Comparison of ENCODE assay signal across 22 mouse cellular contexts in the genomic region with DNA sequence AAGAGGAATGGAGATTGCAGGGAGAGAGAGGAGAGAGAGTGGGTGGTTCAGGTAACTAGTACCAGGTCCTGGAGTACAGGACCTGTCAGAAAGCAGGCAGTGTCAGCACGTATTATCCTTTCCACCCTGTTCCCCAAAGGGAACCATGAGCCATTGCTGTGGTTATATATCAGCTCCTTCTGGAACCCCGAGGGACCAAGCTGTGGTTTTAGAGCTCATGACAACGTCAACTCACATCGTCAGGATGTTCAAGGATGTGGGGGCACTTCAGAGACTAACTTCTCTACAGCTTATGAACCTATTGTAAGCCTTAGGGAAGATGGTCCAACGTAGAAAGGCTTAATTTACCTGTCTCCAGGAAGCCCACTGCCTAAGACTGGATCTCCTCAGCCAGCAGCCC. TPM values are rescaled to one million over a fixed set of nuclear protein-coding genes. Genes with fewer than 3 reads are reported as not detected.
DNase-seq lines count a peak whose midpoint lies in the region; ATAC-seq and TF ChIP-seq lines count a peak whose summit lies in the region.
"Had no signal": no experiment of that assay in that cellular context is flagged by ENCODE, and none has a peak within 500 bp of the region (broad histone marks: within the 10 kb centered on the region; RNA-seq: fewer than 3 reads in every experiment).

No protein-coding gene starts in this region.

- ATAC-seq in megakaryocyte-erythroid progenitor cell, adult 5-6 weeks (replicated peaks; ENCODE audit: low FRiP score, low TSS enrichment, poor library complexity, severe bottlenecking): 0 out of 2 replicates have a peak, but pooled peaks have one; percentile 8
- ATAC-seq in forebrain, embryonic 11.5 days (replicated peaks; ENCODE audit: low FRiP score): no peak
- ATAC-seq: CD4-positive, CD25-positive, alpha-beta regulatory T cell, adult 4 months; forebrain, embryonic 14.5 days; forebrain, embryonic 16.5 days had no signal

- no peak for TF ChIP-seq POLR2A in CH12.LX (IDR thresholded peaks at IDR 0.05; ENCODE audit: low read depth, low read length)

- H3K27ac ChIP-seq in CH12.LX (ENCODE audit: insufficient read depth, low read depth): no peak overlapping the region
- H3K27ac ChIP-seq in limb, embryonic 10.5 days: no peak overlapping the region
- H3K27ac ChIP-seq in forebrain, embryonic 11.5 days (ENCODE audit: low read depth, low read length): no peak overlapping the region
- H3K27ac ChIP-seq in layer of hippocampus, adult 2 months: no peak overlapping the region
- H3K27ac ChIP-seq: embryonic facial prominence, embryonic 10.5 days; embryonic facial prominence, embryonic 12.5 days; forebrain, embryonic 12.5 days had no signal

- in situ Hi-C loops in CH12.LX (cut with MboI; ENCODE audit: low pct_ligation_motif_present, low pct_unique_long_range_greater_than_20kb, low sequenced_read_pairs): no loop called here

- DNase-seq in 3T3-L1 (ENCODE audit: low read depth, low spot score): peak; percentile 12
- DNase-seq in CH12.LX (ENCODE audit: extremely low read depth): peak; percentile 74
- DNase-seq in limb, embryonic 10.5 days (ENCODE audit: low spot score): peak; percentile 27
- no peak for DNase-seq in forebrain, embryonic 11.5 days (ENCODE audit: low spot score)
- DNase-seq in layer of hippocampus, adult 2 months (ENCODE audit: low spot score in 2 of 2): no peak
- no peak for DNase-seq in left cerebral cortex, adult 8-10 months (ENCODE audit: low spot score in 2 of 2)
- DNase-seq: adrenal gland, adult 2 months; adrenal gland, postnatal 10 days; adrenal gland, postnatal 25 days; cerebellum, adult 11 months; cerebellum, adult 18-20 months; cerebellum, adult 8-10 months; cerebellum, adult 9-11 months; cerebellum, postnatal 14 days; cerebellum, postnatal 36 days had no signal

- peaks cover 3% of the 10 kb centered on the region for H3K9me3 ChIP-seq in CH12.LX (replicated peaks; ENCODE audit: low read length)
- H3K9me3 ChIP-seq in limb, embryonic 10.5 days (replicated peaks): no peaks in the 10 kb centered on the region
- H3K9me3 ChIP-seq in forebrain, embryonic 11.5 days (ENCODE audit: control insufficient read depth, low read length): no peaks in the 10 kb centered on the region
- H3K9me3 ChIP-seq: embryonic facial prominence, embryonic 10.5 days; embryonic facial prominence, embryonic 12.5 days; forebrain, embryonic 12.5 days had no signal

- H3K9ac ChIP-seq in CH12.LX (ENCODE audit: insufficient read depth, low read depth): no peak overlapping the region
- H3K9ac ChIP-seq in forebrain, embryonic 11.5 days (ENCODE audit: low read length): no peak overlapping the region
- H3K9ac ChIP-seq: embryonic facial prominence, embryonic 12.5 days; forebrain, embryonic 12.5 days had no signal

- no peak overlapping the region for H3K4me2 ChIP-seq in CH12.LX (ENCODE audit: insufficient read depth, low read depth, poor library complexity, severe bottlenecking)
- H3K4me2 ChIP-seq in forebrain, embryonic 11.5 days (ENCODE audit: low read depth, low read length, severe bottlenecking): no peak overlapping the region
- H3K4me2 ChIP-seq: embryonic facial prominence, embryonic 12.5 days; forebrain, embryonic 12.5 days had no signal

- H3K27me3 ChIP-seq in CH12.LX (replicated peaks): no peaks in the 10 kb centered on the region
- no peaks in the 10 kb centered on the region for H3K27me3 ChIP-seq in limb, embryonic 10.5 days (ENCODE audit: low read depth, poor library complexity, severe bottlenecking)
- H3K27me3 ChIP-seq in forebrain, embryonic 11.5 days (ENCODE audit: control insufficient read depth, insufficient read depth, low read length): no peaks in the 10 kb centered on the region
- H3K27me3 ChIP-seq: embryonic facial prominence, embryonic 12.5 days; forebrain, embryonic 12.5 days had no signal

- dilution Hi-C loops in CH12.LX (cut with MboI; ENCODE audit: extremely low pct_ligation_motif_present, extremely low pct_unique_long_range_greater_than_20kb, low sequenced_read_pairs): no loop called here

- 86% methylated on average over 5 of the region's 5 CpGs for WGBS in limb, embryonic 10.5 days
- 81% methylated on average over 5 of the region's 5 CpGs for WGBS in forebrain, embryonic 11.5 days

- no peak for TF ChIP-seq EP300 in CH12.LX (IDR thresholded peaks at IDR 0.05; ENCODE audit: low read length)

- H3K79me2 ChIP-seq in CH12.LX (replicated peaks; ENCODE audit: control insufficient read depth, extremely low read depth, insufficient read depth, poor library complexity, severe bottlenecking): no peaks in the 10 kb centered on the region

- H3K4me1 ChIP-seq in CH12.LX (ENCODE audit: control insufficient read depth in 1 of 2, insufficient read depth in 2 of 2): peaks cover 16 to 31% of the 10 kb centered on the region in 2 experiments
- peaks cover 3% of the 10 kb centered on the region; the same call in 1 of the 2 replicates for H3K4me1 ChIP-seq in limb, embryonic 10.5 days
- no peaks in the 10 kb centered on the region for H3K4me1 ChIP-seq in forebrain, embryonic 11.5 days (replicated peaks; ENCODE audit: control insufficient read depth, insufficient read depth, low read length)
- H3K4me1 ChIP-seq: embryonic facial prominence, embryonic 10.5 days; embryonic facial prominence, embryonic 12.5 days; forebrain, embryonic 12.5 days had no signal

- peaks cover 0 to 2% of the 10 kb centered on the region in 2 experiments for H3K36me3 ChIP-seq in CH12.LX (replicated peaks in 1 of 2; ENCODE audit: control insufficient read depth in 1 of 2, insufficient read depth in 1 of 2, low read length in 1 of 2)
- no peaks in the 10 kb centered on the region for H3K36me3 ChIP-seq in limb, embryonic 10.5 days
- H3K36me3 ChIP-seq in forebrain, embryonic 11.5 days (ENCODE audit: control insufficient read depth, insufficient read depth, low read length): no peaks in the 10 kb centered on the region
- H3K36me3 ChIP-seq: embryonic facial prominence, embryonic 10.5 days; embryonic facial prominence, embryonic 12.5 days; forebrain, embryonic 12.5 days had no signal

- TF ChIP-seq RAD21 in CH12.LX (IDR thresholded peaks at IDR 0.05; ENCODE audit: low read depth, low read length): no peak

- TF ChIP-seq CTCF in CH12.LX (conservative IDR thresholded peaks at IDR 0.05 in 1 of 2, IDR thresholded peaks at IDR 0.05 in 1 of 2; ENCODE audit: low read depth in 2 of 2, low read length in 2 of 2): no peak
- no peak for TF ChIP-seq CTCF in layer of hippocampus, adult 2 months (conservative IDR thresholded peaks at IDR 0.05)

- H3K4me3 ChIP-seq in CH12.LX (replicated peaks in 1 of 3; ENCODE audit: low read depth in 2 of 3, low read length in 2 of 3, poor library complexity in 1 of 3): no peak overlapping the region
- no peak overlapping the region for H3K4me3 ChIP-seq in limb, embryonic 10.5 days
- no peak overlapping the region for H3K4me3 ChIP-seq in forebrain, embryonic 11.5 days (ENCODE audit: low read depth, low read length)
- H3K4me3 ChIP-seq in layer of hippocampus, adult 2 months: no peak overlapping the region
- H3K4me3 ChIP-seq: embryonic facial prominence, embryonic 10.5 days; embryonic facial prominence, embryonic 12.5 days; forebrain, embryonic 12.5 days had no signal

TF ChIP-seq in CH12.LX, 34 proteins besides CTCF, POLR2A, EP300 and RAD21:
- TF ChIP-seq HCFC1 (IDR thresholded peaks at IDR 0.05; ENCODE audit: low read depth, low read length): no peak
- TF ChIP-seq ETS1 (conservative IDR thresholded peaks at IDR 0.05; ENCODE audit: low read depth, low read length): 0 out of 2 replicates have a peak, but pooled peaks have one; percentile 15
- TF ChIP-seq RCOR1 (conservative IDR thresholded peaks at IDR 0.05; ENCODE audit: low read depth, low read length): no peak

RNA-seq across cellular contexts. Expression of gene Phc1, which starts 42.9 kb away (rescaled TPM):
- total RNA-seq in CH12.LX (2012; rRNA removed) (4.1 and 6.5 TPM in 2 replicates), CH12.LX (2014; rRNA removed) (2.1 and 2.9 TPM in 2 replicates)
- 9.9 and 13.8 TPM in 2 replicates for polyA plus RNA-seq in CH12.LX (2012; ENCODE audit: insufficient read length, low read depth)
- 33.6 and 37.4 TPM in 2 replicates for polyA plus RNA-seq in limb, embryonic 10.5 days (2016; fragmentation: Nextera tagmentation; extraction: Ambion mirVana)
- 22.4 and 38.2 TPM in 2 replicates for total RNA-seq in megakaryocyte-erythroid progenitor cell, adult 5-6 weeks (2014; fragmentation: Nextera tagmentation)
- total RNA-seq in megakaryocyte-erythroid progenitor cell, adult 5-6 weeks (2017): 11.7 and 15.7 TPM in 2 replicates
- 41.1 and 46.0 TPM in 2 replicates for polyA plus RNA-seq in forebrain, embryonic 11.5 days (2014; fragmentation: Nextera tagmentation; extraction: Ambion mirVana)
- total RNA-seq in layer of hippocampus, adult 2 months (2021): 10 to 100 TPM; 63.7 to 71.1 TPM
- 10 to 100 TPM; 52.8 to 60.3 (median 57.5) TPM for total RNA-seq in left cerebral cortex, adult 8-10 months (2022)

Comparison
In these comparisons a context has a peak if more than half of its experiments do, and no peak if none do; other contexts are left out.
1. DNase-seq: peak in 3T3-L1 (single experiment), CH12.LX (single experiment) and limb, embryonic 10.5 days (single experiment); none in forebrain, embryonic 11.5 days (single experiment), layer of hippocampus, adult 2 months (0 of 2) and left cerebral cortex, adult 8-10 months (0 of 2).